20 mouse cellular contexts compared by ENCODE assay signal in the genomic region with DNA sequence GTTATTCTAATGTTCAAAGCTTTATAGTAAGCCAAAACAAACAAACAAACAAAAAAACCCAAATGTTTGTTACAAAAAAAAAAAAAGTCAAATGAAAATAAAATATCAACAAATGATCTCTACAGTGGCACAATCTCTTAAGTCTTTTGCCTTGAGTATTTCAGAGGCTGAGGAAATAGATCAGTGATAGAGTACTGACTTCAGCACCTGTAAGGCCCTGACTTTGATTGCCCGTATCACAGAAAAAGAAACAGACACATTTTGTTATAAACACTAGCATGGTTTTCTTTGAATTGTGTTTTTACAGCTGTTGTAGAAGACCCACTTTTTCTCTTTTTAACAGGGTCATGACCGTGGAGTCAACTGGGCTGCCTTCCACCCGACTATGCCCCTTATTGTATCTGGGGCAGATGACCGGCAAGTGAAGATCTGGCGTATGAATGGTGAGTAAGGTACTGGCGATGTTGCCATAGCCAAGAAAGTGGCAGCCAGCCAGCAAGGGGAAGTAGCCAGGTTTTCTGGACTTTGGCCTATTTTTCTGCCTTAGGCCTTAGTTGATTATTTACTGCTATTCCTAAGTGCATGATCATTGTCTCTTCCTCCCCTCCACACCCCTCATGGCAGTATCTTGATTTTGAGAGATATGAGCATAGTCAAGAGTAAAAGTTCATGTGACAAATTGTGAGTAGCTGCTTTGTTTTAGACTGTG. TPM values are rescaled to one million over a fixed set of nuclear protein-coding genes. Genes with fewer than 3 reads are reported as not detected.
A peak's percentile ranks its signal among the peaks of the same experiment; 100 is the strongest.
DNase-seq lines count a peak whose midpoint lies in the region; ATAC-seq and TF ChIP-seq lines count a peak whose summit lies in the region.
"Had no signal": no experiment of that assay in that cellular context is flagged by ENCODE, and none has a peak within 500 bp of the region (broad histone marks: within the 10 kb centered on the region; RNA-seq: fewer than 3 reads in every experiment).

No protein-coding gene starts in this region.

- H3K27me3 ChIP-seq in kidney, adult 2 months (replicated peaks; ENCODE audit: control insufficient read depth, insufficient read depth, low read length): no peaks in the 10 kb centered on the region
- no peaks in the 10 kb centered on the region for H3K27me3 ChIP-seq in kidney, embryonic 14.5 days (ENCODE audit: control insufficient read depth, insufficient read depth, low read length)
- no peaks in the 10 kb centered on the region for H3K27me3 ChIP-seq in forebrain, embryonic 12.5 days
- H3K27me3 ChIP-seq: hindbrain, embryonic 12.5 days; megakaryocyte, embryonic 14.5 days; Patski had no signal

- no peak for TF ChIP-seq CTCF in kidney, adult 2 months (conservative IDR thresholded peaks at IDR 0.05; ENCODE audit: insufficient read depth, insufficient read length, low read depth, low read length)

- H3K36me3 ChIP-seq in kidney, adult 2 months (ENCODE audit: control insufficient read depth, insufficient read depth, low read length): peaks cover 19% of the 10 kb centered on the region
- H3K36me3 ChIP-seq in kidney, embryonic 14.5 days (ENCODE audit: control insufficient read depth, insufficient read depth, low read length): peaks cover 85% of the 10 kb centered on the region
- peaks cover 75% of the 10 kb centered on the region for H3K36me3 ChIP-seq in forebrain, embryonic 12.5 days (replicated peaks)

- ATAC-seq in kidney, embryonic 14.5 days (ENCODE audit: low FRiP score, low TSS enrichment): no peak
- no peak for ATAC-seq in forebrain, embryonic 12.5 days (ENCODE audit: low FRiP score)
- ATAC-seq: CD4-positive, CD25-positive, alpha-beta regulatory T cell, adult 4 months; Patski had no signal

- no peak for TF ChIP-seq POLR2A in kidney, adult 2 months (IDR thresholded peaks at IDR 0.05; ENCODE audit: low read depth, low read length)

- H3K9me3 ChIP-seq in kidney, embryonic 14.5 days (ENCODE audit: control insufficient read depth, low read length): no peaks in the 10 kb centered on the region
- H3K9me3 ChIP-seq in forebrain, embryonic 12.5 days: no peaks in the 10 kb centered on the region
- H3K9me3 ChIP-seq: hindbrain, embryonic 12.5 days; megakaryocyte, embryonic 14.5 days had no signal

- no peak overlapping the region for H3K27ac ChIP-seq in kidney, adult 2 months (ENCODE audit: insufficient read depth, low read depth, low read length)
- H3K27ac ChIP-seq in kidney, embryonic 14.5 days (ENCODE audit: low read depth, low read length): no peak overlapping the region
- no peak overlapping the region for H3K27ac ChIP-seq in forebrain, embryonic 12.5 days
- H3K27ac ChIP-seq: hindbrain, embryonic 12.5 days had no signal

- DNase-seq in kidney, adult 2 months: peak; percentile 95
- DNase-seq in adrenal gland, postnatal 36 days: peak; percentile 48 to 61
- DNase-seq in cerebellum, postnatal 36 days: peak; percentile 54 to 60
- peak; percentile 64 to 78 for DNase-seq in kidney, postnatal 4 days
- no peak for DNase-seq in thymus, postnatal 14 days
- no peak for DNase-seq in urinary bladder, postnatal 14 days (ENCODE audit: low spot score)
- DNase-seq: lung, adult 2 months; right cerebral cortex, postnatal 25 days; thymus, postnatal 36 days had no signal

- 30% methylated on average over 6 of the region's 6 CpGs for WGBS in kidney, adult 2 months
- WGBS in kidney, embryonic 14.5 days: 85% methylated on average over 6 of the region's 6 CpGs
- WGBS in forebrain, embryonic 12.5 days: 92% methylated on average over 6 of the region's 6 CpGs

- H3K9ac ChIP-seq in kidney, embryonic 14.5 days (ENCODE audit: low read depth, low read length): no peak overlapping the region
- H3K9ac ChIP-seq in forebrain, embryonic 12.5 days: no peak overlapping the region
- H3K9ac ChIP-seq: hindbrain, embryonic 12.5 days had no signal

- H3K4me1 ChIP-seq in kidney, adult 2 months (ENCODE audit: control insufficient read depth, insufficient read depth, low read length): peaks cover 7% of the 10 kb centered on the region
- H3K4me1 ChIP-seq in kidney, embryonic 14.5 days (ENCODE audit: control insufficient read depth, insufficient read depth, low read length): no peaks in the 10 kb centered on the region
- no peaks in the 10 kb centered on the region for H3K4me1 ChIP-seq in forebrain, embryonic 12.5 days
- H3K4me1 ChIP-seq: hindbrain, embryonic 12.5 days had no signal

- H3K4me2 ChIP-seq in kidney, embryonic 14.5 days (replicated peaks; ENCODE audit: low read depth, low read length): no peak overlapping the region
- H3K4me2 ChIP-seq in forebrain, embryonic 12.5 days: no peak overlapping the region
- H3K4me2 ChIP-seq: hindbrain, embryonic 12.5 days had no signal

- H3K4me3 ChIP-seq in kidney, adult 2 months (ENCODE audit: insufficient read depth, low read depth, low read length): no peak overlapping the region
- H3K4me3 ChIP-seq in kidney, embryonic 14.5 days (ENCODE audit: low read length): no peak overlapping the region
- H3K4me3 ChIP-seq in forebrain, embryonic 12.5 days (replicated peaks): no peak overlapping the region
- H3K4me3 ChIP-seq: erythroblast, embryonic 14.5 days; hindbrain, embryonic 12.5 days; megakaryocyte, embryonic 14.5 days had no signal

RNA-seq across cellular contexts. Expression of gene Ncstn, which starts 16.9 kb away (rescaled TPM):
- polyA plus RNA-seq in kidney, adult 2 months (2012; rRNA removed): 94.0 and 98.3 TPM in 2 replicates
- 66.5 and 136 TPM in 2 replicates for polyA plus RNA-seq in kidney, embryonic 14.5 days (2014; fragmentation: Nextera tagmentation; extraction: Ambion mirVana)
- 100 to 1,000 TPM in 1 of 2 experiments, 10 to 100 TPM in 1; 94.4 to 101 TPM for total RNA-seq in adrenal gland, postnatal 36 days (2021)
- polyA plus RNA-seq in forebrain, embryonic 12.5 days (2016; fragmentation: Nextera tagmentation; extraction: Ambion mirVana): 107 and 111 TPM in 2 replicates

RNA-seq across cellular contexts. Expression of gene Copa, which starts 17.1 kb away (rescaled TPM):
- 60.4 and 74.9 TPM in 2 replicates for polyA plus RNA-seq in kidney, adult 2 months (2012; rRNA removed)
- polyA plus RNA-seq in kidney, embryonic 14.5 days (2014; fragmentation: Nextera tagmentation; extraction: Ambion mirVana): 78.1 and 194 TPM in 2 replicates
- 100 to 1,000 TPM; 178 to 197 TPM for total RNA-seq in adrenal gland, postnatal 36 days (2021)
- polyA plus RNA-seq in forebrain, embryonic 12.5 days (2016; fragmentation: Nextera tagmentation; extraction: Ambion mirVana): 199 and 222 TPM in 2 replicates

RNA-seq across cellular contexts. Expression of gene Pex19, which starts 27.1 kb away (rescaled TPM):
- 110 and 125 TPM in 2 replicates for polyA plus RNA-seq in kidney, adult 2 months (2012; rRNA removed)
- polyA plus RNA-seq in kidney, embryonic 14.5 days (2014; fragmentation: Nextera tagmentation; extraction: Ambion mirVana): 95.1 and 138 TPM in 2 replicates
- 100 to 1,000 TPM; 112 to 147 TPM for total RNA-seq in adrenal gland, postnatal 36 days (2021)
- 157 and 162 TPM in 2 replicates for polyA plus RNA-seq in forebrain, embryonic 12.5 days (2016; fragmentation: Nextera tagmentation; extraction: Ambion mirVana)

RNA-seq across cellular contexts. Expression of gene Nhlh1, which starts 42.1 kb away (rescaled TPM):
- polyA plus RNA-seq in kidney, adult 2 months (2012; rRNA removed): not detected in 2 replicates
- not detected in 2 replicates for polyA plus RNA-seq in kidney, embryonic 14.5 days (2014; fragmentation: Nextera tagmentation; extraction: Ambion mirVana)
- not detected for total RNA-seq in adrenal gland, postnatal 36 days (2021)
- 9.0 and 9.8 TPM in 2 replicates for polyA plus RNA-seq in forebrain, embryonic 12.5 days (2016; fragmentation: Nextera tagmentation; extraction: Ambion mirVana)
- total RNA-seq: gastrocnemius, postnatal 4 days had no signal
- polyA plus RNA-seq: CD4-positive, CD25-positive, alpha-beta regulatory T cell, adult 4 months; erythroblast, embryonic 14.5 days; heart, embryonic 14.5 days; limb, embryonic 11.5 days; Patski; stomach, embryonic 14.5 days had no signal

RNA-seq across cellular contexts. Expression of gene Dcaf8, which starts 48.4 kb away (rescaled TPM):
- polyA plus RNA-seq in kidney, adult 2 months (2012; rRNA removed): 93.4 and 95.1 TPM in 2 replicates
- polyA plus RNA-seq in kidney, embryonic 14.5 days (2014; fragmentation: Nextera tagmentation; extraction: Ambion mirVana): 78.3 and 114 TPM in 2 replicates
- 100 to 1,000 TPM; 108 to 143 TPM for total RNA-seq in adrenal gland, postnatal 36 days (2021)
- polyA plus RNA-seq in forebrain, embryonic 12.5 days (2016; fragmentation: Nextera tagmentation; extraction: Ambion mirVana): 139 and 143 TPM in 2 replicates

Comparison
In these comparisons a context has a peak if more than half of its experiments do, and no peak if none do; other contexts are left out.
1. DNase-seq: peak in kidney, adult 2 months (single experiment), adrenal gland, postnatal 36 days (2 of 2), cerebellum, postnatal 36 days (2 of 2) and kidney, postnatal 4 days (2 of 2); none in thymus, postnatal 14 days (single experiment) and urinary bladder, postnatal 14 days (single experiment).